Mouse (Mus musculus) cerebellum, postnatal 25 days (tissue): ENCODE results near the gene Sh3gl2.

Experiments
- DNase-seq, 2 experiments: peaks; one replicate each; pipeline ENCODE4 v3.0.0; 2021; ENCODE audit warnings: mixed read lengths in 2 of 2

The Sh3gl2 gene

GRCm38 (mm10) chr4:85619261-85619660 is 414.3 kb downstream of the Sh3gl2 start:
- no peak for DNase-seq

GRCm38 (mm10) chr4:85629381-85629780 is 424.5 kb downstream of the Sh3gl2 start:
- no peak for DNase-seq

DNA sequence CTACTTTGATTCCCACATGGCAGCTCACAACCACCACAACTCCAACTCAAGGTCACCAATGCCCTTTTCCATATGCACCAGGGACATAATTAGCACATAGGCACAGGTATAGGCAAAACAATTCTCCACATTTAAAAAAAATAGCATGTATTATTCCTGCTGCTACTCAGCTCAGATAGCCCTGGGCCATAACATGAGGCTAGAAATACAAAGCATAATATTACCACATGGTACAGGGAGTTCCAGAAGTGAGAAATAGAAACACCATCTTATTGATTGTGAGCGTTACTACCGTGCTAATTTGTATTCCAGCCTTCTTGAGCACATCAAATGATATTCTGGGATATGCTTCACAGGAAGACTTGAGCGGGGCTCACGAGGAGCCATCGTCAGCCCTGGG is 464.3 kb downstream of the Sh3gl2 start:
- DNase-seq = no peak

DNA sequence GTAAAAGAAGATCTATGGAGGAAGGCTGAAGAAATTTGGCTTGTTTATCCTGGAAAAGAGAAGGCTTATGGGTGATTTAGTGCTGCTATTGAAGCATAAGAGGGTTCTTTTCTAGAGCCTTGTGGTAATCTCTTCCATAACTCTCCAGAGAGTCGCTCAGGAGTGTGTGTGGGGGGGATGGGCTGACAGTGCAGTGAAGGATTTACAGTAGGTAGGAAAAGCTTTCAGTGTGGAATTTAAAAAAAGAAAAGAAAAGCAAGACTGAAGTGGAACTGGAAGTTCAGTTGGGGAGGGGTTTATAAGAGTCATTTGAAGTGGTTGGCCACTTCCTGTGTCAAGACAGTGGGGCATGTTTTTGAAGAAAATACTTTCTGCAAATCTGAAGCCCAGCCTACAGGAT is 464.8 kb downstream of the Sh3gl2 start:
- no peak for DNase-seq

DNA sequence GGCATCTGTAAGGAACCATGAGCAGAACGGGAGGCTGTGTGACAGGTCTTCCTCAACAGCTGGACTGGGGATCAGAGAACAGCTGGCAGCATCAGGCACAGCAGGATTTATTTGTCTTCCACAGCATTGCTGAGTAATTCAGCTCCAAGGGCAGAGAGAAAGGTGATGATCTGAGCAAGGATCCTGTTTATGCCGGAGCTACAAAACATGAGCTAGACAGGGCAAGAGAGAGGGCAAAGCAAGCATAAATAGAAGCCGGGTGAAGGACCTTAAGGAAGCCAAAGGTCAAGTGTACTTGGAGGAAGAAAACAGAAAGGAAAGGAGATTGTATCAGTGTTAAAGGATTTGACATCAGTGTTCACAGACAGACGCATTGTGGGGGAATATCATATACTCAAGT is 467.4 kb downstream of the Sh3gl2 start:
- no peak for DNase-seq

- no peak for DNase-seq
Measured at GRCm38 (mm10) chr4:85677621-85678020, 472.7 kb downstream of the Sh3gl2 start.

DNA sequence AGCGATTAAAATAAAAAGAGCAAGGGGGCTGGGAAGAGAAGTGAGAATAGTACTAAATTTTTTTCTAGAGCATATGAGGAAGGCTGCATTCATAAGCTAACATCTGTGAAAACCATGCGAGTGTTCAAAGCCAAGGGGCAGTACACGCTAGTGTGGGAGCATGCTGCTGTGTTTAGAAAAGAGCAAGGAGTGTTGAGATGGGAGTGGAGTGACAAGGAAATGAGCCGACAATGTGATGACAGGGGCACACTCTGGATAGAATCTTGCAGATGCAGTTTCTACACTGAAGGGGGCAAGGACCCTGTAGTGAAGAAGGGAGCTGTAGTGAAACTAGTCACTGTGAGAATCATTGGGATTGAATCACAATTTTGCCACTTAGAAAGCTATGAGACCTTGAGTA is 481.2 kb downstream of the Sh3gl2 start:
- DNase-seq = no peak
